Mouse (Mus musculus) embryonic fibroblast, embryonic 13.5 days (primary cell): ENCODE results near the gene Ctnnbl1.

Source experiments
- CTCF ChIP-seq: IDR thresholded peaks from 2 replicates; pipeline ENCODE4 v1.5.1; 2011; ENCODE audit warnings: mild to moderate bottlenecking, control low read depth, low read length, moderate library complexity, borderline replicate concordance; ENCODE audit not compliant: insufficient read depth
- POLR2A ChIP-seq: IDR thresholded peaks from 2 replicates; pipeline ENCODE4 v1.6.1; 2011; ENCODE audit warnings: low read depth, mild to moderate bottlenecking, control low read depth, low read length, moderate library complexity

GRCm38 (mm10) chr2:157792840-157793552 lies 55.8 kb downstream of the Ctnnbl1 start:
- no peak for TF ChIP-seq CTCF
- TF ChIP-seq POLR2A: no peak
